In genomic region chr4:84198176-84198575, GRCm38 (mm10) we compare ENCODE assay signal across 23 mouse cellular contexts.
A peak's percentile ranks its signal among the peaks of the same experiment; 100 is the strongest.
DNase-seq lines count a peak whose midpoint lies in the region; ATAC-seq lines count a peak whose summit lies in the region.
"Had no signal": no experiment of that assay in that cellular context is flagged by ENCODE, and none has a peak within 500 bp of the region (broad histone marks: within the 10 kb centered on the region; RNA-seq: fewer than 3 reads in every experiment).

No protein-coding gene starts in this region.

- intact Hi-C loops in gastrocnemius, postnatal 14 days (cut with DNase I; ENCODE audit: low total_unique reads) = no loop called here
- intact Hi-C loops in gastrocnemius, postnatal 36 days (cut with DNase I) = no loop called here

- no peaks in the 10 kb centered on the region for H3K36me3 ChIP-seq in hindbrain, embryonic 12.5 days
- H3K36me3 ChIP-seq: forebrain, embryonic 10.5 days; heart, embryonic 12.5 days; heart, embryonic 15.5 days; hindbrain, embryonic 13.5 days; intestine, embryonic 15.5 days had no signal

- no peak overlapping the region for H3K4me2 ChIP-seq in hindbrain, embryonic 12.5 days (replicated peaks)
- H3K4me2 ChIP-seq: forebrain, embryonic 13.5 days; heart, embryonic 12.5 days; heart, embryonic 15.5 days; hindbrain, embryonic 13.5 days; intestine, embryonic 15.5 days had no signal

- no peak overlapping the region for H3K4me3 ChIP-seq in hindbrain, embryonic 12.5 days
- H3K4me3 ChIP-seq: forebrain, embryonic 10.5 days; forebrain, embryonic 13.5 days; heart, adult 2 months; heart, embryonic 12.5 days; heart, embryonic 15.5 days; hindbrain, embryonic 13.5 days; intestine, embryonic 15.5 days had no signal

- no peak for ATAC-seq in hindbrain, embryonic 12.5 days (ENCODE audit: low FRiP score)
- ATAC-seq: forebrain, embryonic 13.5 days; forebrain, embryonic 16.5 days; intestine, embryonic 15.5 days; Patski had no signal

- 91% methylated on average over 4 of the region's 4 CpGs for WGBS in hindbrain, embryonic 12.5 days

- DNase-seq in gastrocnemius, postnatal 14 days = peak; percentile 18
- no peak for DNase-seq in gastrocnemius, postnatal 36 days
- DNase-seq in heart, adult 9 months (ENCODE audit: low spot score in 2 of 2) = peak; percentile 42 to 47
- DNase-seq in heart, adult 8-10 months (ENCODE audit: low spot score) = no peak
- peak; percentile 37 for DNase-seq in gastrocnemius, postnatal 25 days
- DNase-seq in right cerebral cortex, adult 2 months (ENCODE audit: low spot score in 2 of 2) = no peak
- DNase-seq: adrenal gland, postnatal 10 days; adrenal gland, postnatal 36 days; cerebellum, adult 18-20 months; cerebellum, adult 9-10 months; cerebellum, postnatal 14 days; kidney, adult 11 months; kidney, adult 8-10 months had no signal

- H3K9ac ChIP-seq in hindbrain, embryonic 12.5 days = no peak overlapping the region
- H3K9ac ChIP-seq: forebrain, embryonic 13.5 days; heart, embryonic 12.5 days; heart, embryonic 15.5 days; hindbrain, embryonic 13.5 days; intestine, embryonic 15.5 days had no signal

- H3K27me3 ChIP-seq in hindbrain, embryonic 12.5 days = peaks cover 7% of the 10 kb centered on the region; the same call in 1 of the 2 replicates
- H3K27me3 ChIP-seq: forebrain, embryonic 13.5 days; heart, embryonic 12.5 days; heart, embryonic 15.5 days; intestine, embryonic 15.5 days; Patski had no signal

- H3K27ac ChIP-seq in hindbrain, embryonic 12.5 days = no peak overlapping the region
- H3K27ac ChIP-seq: forebrain, embryonic 13.5 days; heart, adult 2 months; heart, embryonic 15.5 days; hindbrain, embryonic 13.5 days; intestine, embryonic 15.5 days had no signal

- H3K9me3 ChIP-seq in hindbrain, embryonic 12.5 days (replicated peaks) = no peaks in the 10 kb centered on the region
- H3K9me3 ChIP-seq: forebrain, embryonic 10.5 days; forebrain, embryonic 13.5 days; heart, embryonic 12.5 days; heart, embryonic 15.5 days; hindbrain, embryonic 13.5 days; intestine, embryonic 15.5 days had no signal

- H3K4me1 ChIP-seq in hindbrain, embryonic 12.5 days = peaks cover 30% of the 10 kb centered on the region
- H3K4me1 ChIP-seq: heart, embryonic 15.5 days; intestine, embryonic 15.5 days had no signal

Comparison
In these comparisons a context has a peak if more than half of its experiments do, and no peak if none do; other contexts are left out.
1. DNase-seq: peak in gastrocnemius, postnatal 14 days (single experiment), heart, adult 9 months (2 of 2) and gastrocnemius, postnatal 25 days (single experiment); none in gastrocnemius, postnatal 36 days (0 of 2), heart, adult 8-10 months (single experiment) and right cerebral cortex, adult 2 months (0 of 2).